Mouse (Mus musculus) left cerebral cortex, postnatal 14 days (tissue): ENCODE data around the gene Gm43638. TPM values are rescaled to one million over a fixed set of nuclear protein-coding genes. Genes with fewer than 3 reads are reported as not detected.
A peak's percentile ranks its signal among the peaks of the same experiment; 100 is the strongest.
"Not testable (repeated sequence)": the region's sequence is repeated elsewhere in the genome, so short reads cannot be mapped to it uniquely, and the experiment has no call there.

Source experiments
- DNase-seq, 2 experiments: peaks; one replicate each; pipeline ENCODE4 v3.0.0; 2021 to 2022; ENCODE audit warnings: low spot score in 2 of 2, mixed read lengths in 1 of 2
- intact Hi-C: fragments of 180-260 bp; cut with DNase I; formaldehyde crosslinking; loops from one replicate; pipeline ENCODE4 v1.15.1; 2025
- long read RNA-seq, 2 experiments: library from polyadenylated mRNA; stranded (forward); transcript quantifications; one replicate each; pipeline ENCODE4 v2.0.0; 2021
- total RNA-seq, 2 experiments: library from RNA; stranded (reverse); gene quantifications; 2 replicates each; pipeline ENCODE4 v1.2.3; 2021

Gm43638 gene
- total RNA-seq = not detected
- long read RNA-seq, experiment 1 = 0 reads
- long read RNA-seq, experiment 2 = 0 reads

DNA sequence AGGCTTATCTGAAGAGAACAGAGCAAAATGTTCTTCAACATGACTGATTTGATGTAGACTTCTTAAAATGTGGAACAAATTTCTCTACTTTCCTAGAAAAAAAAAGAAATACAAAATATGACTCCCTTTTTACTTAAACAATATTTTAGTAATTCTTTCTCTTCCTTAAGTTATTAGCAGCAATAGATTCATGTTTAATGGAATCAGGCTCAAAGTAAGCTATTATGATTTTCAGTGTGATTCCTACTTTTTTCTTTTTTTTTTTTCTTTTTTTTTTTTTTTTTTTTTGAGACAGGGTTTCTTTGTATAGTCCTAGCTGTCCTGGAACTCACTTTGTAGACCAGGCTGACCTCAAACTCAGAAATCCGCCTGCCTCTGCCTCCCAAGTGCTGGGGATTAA is at the start of gene Gm43638:
Gm43638 (minus strand) TSS at position 101 of the 400 bp plus-strand sequence.
- intact Hi-C loops, DNase-seq: not testable (repeated sequence)

- intact Hi-C loops = no loop called here
- DNase-seq = no peak
Measured at GRCm38 (mm10) chr5:87535994-87536644, 49.5 kb upstream of the Gm43638 start.

DNA sequence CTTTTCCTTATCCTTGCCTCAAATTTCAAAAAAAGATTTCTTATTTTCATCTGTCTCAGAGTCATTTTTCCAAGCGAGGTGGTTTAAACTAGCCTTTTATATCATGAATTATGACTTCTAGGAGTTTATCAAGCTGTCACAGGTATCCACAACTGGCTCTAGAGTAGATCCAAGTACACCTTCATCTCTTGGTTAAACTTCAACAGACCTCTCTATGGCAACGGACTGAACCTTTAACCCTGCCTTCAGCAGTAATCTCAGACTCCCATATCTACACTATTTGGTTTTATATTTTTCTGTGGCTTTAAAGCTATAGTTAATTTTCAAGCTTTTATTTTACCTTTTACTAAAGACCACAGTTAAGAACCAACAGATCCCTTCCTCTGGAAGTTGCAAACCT is 45.7 kb upstream of the Gm43638 start:
- no peak for DNase-seq
- intact Hi-C loops = no loop called here

- DNase-seq, intact Hi-C loops: not testable (repeated sequence)
Measured at GRCm38 (mm10) chr5:87523561-87523960, 37.0 kb upstream of the Gm43638 start.

DNA sequence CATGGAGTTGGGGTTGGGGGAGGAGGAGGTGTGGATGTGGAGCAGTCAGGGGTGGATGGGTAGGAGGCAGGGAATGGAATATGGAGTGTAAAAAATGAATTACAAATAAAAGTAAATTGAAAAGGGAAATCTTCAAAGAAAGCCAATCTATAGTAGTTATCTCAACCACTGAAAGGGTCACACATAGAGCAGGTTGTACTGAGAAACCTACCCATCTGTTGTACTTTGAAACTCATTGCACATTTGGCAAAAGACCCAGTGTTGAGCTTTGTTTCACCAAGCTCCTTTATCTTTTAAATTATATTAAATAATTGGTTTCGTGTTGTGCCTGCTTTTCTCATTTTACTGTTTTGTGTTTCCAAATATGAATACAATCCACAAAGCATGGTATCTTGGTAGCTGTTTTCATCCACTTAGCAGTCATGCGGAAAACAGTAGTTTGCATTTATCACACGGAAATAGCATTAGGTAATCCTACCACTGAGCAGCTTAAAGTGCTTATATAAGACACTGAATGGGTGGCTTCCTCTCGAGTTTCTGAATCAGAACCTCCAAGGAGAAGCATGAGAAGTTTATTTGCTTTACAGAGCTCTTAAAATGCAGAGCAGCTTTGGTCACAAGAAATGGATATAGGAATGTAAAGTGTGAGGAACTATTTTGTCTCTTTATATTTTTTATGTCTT is 19.3 kb upstream of the Gm43638 start:
- intact Hi-C loops = no loop called here
- DNase-seq = no peak

DNA sequence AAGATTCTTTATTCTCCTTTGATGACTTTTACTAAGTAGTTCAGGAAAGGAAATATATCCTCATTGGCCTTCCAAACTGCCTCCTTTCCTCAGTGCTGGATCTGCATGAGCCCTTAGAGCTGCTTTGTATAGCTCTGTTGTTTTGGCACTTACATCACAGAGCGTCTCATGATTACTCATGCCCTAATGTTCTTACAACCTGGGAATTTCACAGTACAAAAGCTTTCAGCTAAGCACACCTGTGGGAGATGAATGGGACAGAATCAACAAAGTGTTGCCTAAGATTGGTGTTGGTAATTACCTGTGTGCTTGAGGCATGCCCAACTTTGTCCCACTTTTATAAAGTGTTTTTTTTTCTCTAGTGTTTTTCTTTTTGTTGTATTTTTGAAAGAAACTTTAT is 16.1 kb upstream of the Gm43638 start:
- no peak for DNase-seq
- intact Hi-C loops = no loop called here

DNA sequence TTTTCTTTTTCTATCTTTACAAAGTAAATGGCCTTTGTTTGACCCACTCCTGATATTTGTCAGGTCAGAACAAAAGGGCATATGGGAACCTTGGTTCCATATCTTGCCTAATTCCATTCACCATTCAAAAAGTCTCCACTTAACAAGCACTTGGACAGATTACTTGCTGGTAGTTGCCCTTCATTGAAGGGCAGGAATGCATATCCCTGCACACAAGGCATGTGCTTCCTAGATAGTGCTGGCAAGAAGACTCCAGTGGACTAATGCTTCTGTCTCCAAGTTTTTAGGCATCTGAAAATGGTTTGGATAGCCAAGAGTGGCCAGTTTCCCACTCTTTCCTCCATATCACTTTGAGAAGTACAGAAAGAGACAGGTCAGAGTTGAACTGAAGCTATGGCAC is 12.7 kb upstream of the Gm43638 start:
- intact Hi-C loops = no loop called here
- DNase-seq = no peak

- no peak for DNase-seq
- intact Hi-C loops = no loop called here
Measured at GRCm38 (mm10) chr5:87498936-87499335, 12.3 kb upstream of the Gm43638 start.

DNA sequence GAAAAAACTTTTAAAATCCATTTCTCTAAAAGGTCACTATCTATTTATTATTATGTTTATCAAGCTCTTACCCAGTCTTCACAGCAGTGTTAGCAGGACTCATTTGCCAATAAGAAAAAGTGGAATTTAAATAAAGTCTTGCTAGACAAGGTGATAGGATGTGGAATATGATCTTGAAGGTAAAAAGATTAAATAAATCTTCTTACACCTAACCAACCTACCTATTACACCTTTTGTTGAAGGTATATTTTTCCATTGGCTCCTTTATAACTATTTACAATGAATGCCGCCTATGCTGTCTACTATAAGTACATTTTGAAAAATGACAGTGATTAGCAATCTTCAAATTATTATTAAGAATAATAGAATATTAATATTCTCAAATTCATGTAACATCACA is 4.2 kb upstream of the Gm43638 start, which contains the start of gene Ugt2a1:
Ugt2a1 (minus strand) TSS at position 101 of the 400 bp plus-strand sequence.
- no peak for DNase-seq
- intact Hi-C loops = no loop called here

GRCm38 (mm10) chr5:87482160-87482559 is 4.4 kb downstream of the Gm43638 start, which contains the start of gene Ugt2a2:
Gene Ugt2a2 (minus strand): TSS chr5:87482260.
- intact Hi-C loops = no loop called here
- no peak for DNase-seq

DNA sequence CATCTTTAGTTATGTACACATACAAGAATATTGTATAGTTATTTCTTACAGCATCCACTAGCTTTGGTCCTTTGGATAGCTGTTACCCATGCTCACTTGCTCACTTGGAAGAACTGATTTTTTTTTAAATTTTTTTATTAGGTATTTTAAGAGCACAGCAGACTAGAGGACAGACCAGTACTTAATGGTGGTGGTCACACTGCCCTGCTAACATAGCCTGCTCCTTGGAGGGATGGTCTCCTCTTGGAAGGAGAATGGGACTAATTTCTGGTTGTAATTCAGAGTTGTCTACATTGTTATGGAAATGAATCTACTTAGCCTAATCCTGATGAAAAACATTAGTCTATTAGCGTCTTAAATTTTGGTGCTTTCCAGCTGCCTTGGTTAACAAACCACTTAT is 27.8 kb downstream of the Gm43638 start:
- DNase-seq = no peak
- intact Hi-C loops = no loop called here

DNA sequence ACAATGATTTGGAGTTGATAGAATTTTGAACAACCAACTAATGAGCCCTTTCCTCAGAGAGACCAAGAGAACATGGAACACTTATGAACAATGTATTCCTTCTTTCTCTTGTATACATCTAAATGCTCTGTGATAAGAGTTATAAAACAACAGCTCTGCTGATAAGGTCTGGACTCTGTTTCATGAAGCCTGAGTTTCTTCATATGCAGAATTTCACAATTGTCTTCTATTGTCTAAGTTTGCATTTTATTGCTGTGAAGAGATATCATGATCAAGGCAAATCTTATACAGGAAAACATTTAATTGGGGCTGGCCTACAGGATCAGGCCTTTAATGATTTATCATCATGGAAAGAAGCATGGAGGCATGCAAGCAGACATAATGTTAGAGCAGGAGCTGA is 28.9 kb downstream of the Gm43638 start:
- intact Hi-C loops = no loop called here
- DNase-seq = no peak

DNA sequence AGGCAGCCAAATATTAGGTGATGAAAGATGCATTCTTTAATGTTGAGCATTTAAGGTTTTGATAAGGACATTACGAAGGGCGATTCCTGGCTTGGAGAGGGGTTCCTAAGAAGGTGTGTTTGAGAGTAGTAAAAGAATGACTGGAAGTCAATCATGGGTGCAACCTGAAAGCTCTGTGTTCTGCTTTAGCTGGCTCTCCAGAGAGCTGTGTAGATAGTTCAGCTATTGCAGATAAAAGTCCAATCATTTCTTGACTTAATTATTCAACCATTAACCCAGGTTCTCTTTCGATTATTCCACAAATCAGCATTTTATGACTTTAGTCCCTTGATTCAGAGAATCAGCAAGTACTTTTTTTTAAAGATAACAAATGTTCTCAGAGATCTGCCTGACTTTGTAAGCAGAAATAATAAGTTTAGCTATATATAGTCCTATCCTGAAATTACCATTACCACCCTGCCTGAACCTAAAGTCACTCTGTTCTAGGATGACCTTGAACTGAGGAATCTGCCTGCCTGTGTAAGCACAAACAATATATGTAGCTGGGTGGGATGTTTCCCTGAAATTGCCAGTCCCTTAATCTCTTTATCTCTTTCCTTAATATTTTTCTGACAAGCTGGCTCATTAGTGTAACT is 30.3 kb downstream of the Gm43638 start:
- intact Hi-C loops = no loop called here

DNA sequence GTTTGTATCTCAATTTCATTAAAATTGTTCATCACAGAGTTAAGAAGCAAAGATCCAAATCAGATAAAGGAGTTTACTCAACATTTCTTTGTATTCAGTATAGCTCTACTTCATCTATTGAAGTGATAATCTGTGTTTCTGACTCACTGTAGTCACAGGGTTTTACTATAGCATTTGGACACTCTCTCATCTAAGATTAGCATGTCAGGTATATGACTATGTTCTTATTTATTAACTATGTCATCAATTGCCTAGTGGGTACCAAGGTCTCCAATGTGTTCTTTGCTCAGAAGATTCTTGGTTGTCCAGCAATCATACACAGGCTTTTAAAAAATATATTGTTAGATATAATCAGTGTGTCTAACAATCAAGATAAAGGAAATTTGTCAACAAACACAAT is 31.1 kb downstream of the Gm43638 start:
- intact Hi-C loops = no loop called here
- DNase-seq = no peak

More for the DNA sequence above, 30.3 kb downstream of the Gm43638 start:
- DNase-seq = no peak

- intact Hi-C loops, DNase-seq: not testable (repeated sequence)
Measured at GRCm38 (mm10) chr5:87452514-87452913, 34.1 kb downstream of the Gm43638 start.

DNA sequence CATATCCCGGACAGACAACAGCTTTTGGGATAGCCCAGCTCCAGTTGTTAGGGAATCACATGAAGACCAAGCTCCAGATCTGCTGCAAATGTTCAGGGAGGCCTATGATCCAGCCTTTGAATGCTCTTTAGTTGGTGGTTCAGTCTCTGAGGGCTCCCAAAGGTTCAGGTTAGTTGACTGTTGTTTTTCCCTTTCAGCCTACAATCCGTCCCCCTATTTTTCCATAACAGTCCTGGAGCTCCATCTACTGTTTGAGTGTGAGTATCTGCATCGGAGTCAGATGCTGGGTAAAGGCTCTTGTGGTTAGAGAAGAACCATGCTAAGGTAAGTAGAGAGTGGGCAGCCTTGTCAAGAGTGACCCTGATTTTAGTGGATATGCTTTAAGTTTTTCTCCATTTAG is 50.3 kb downstream of the Gm43638 start:
- peak; percentile 5 to 19 for DNase-seq
- intact Hi-C loops = loop anchor here (5.0 to 10.0 kb wide), 2 partner anchors 551 to 584 kb away; no protein-coding TSS in a partner anchor

GRCm38 (mm10) chr5:87425676-87426075 is 60.9 kb downstream of the Gm43638 start:
- DNase-seq = no peak
- intact Hi-C loops = no loop called here

DNA sequence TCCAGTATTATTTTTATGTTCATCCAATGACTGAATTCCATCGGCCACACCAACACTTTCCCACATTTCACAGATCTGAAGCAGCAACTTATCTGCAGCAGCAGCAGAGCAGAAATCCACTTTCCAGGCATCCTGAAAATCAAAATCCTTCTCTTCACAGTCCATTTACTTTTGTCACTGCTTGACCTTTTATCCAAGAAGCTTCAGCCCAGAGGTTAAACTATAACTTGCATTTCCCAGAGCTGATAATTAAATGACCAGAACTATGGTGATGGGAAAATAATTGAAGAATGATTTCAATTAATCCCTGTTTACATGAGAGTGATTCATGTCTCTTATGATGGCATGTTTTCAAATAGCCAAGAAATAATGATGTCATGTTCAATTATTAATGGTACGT is 62.6 kb downstream of the Gm43638 start, which contains the start of gene Ugt2b38:
Ugt2b38 (minus strand) TSS at position 163 of the 400 bp plus-strand sequence.
- not testable (repeated sequence) for DNase-seq

More for the DNA sequence above, 62.6 kb downstream of the Gm43638 start, which contains the start of gene Ugt2b38:
- intact Hi-C loops = not testable (repeated sequence)
